Mouse (Mus musculus) liver, adult 2 months (tissue): ENCODE data around the gene Znhit3. TPM values are rescaled to one million over a fixed set of nuclear protein-coding genes. Genes with fewer than 3 reads are reported as not detected.

Experiments used
- DNase-seq: peaks from one replicate; pipeline ENCODE4 v3.0.0-alpha.2; 2011; ENCODE audit warnings: low read depth, low spot score; ENCODE audit errors: extremely low read depth
- H3K27ac ChIP-seq: fragments of 200-500 bp; replicated peaks from 2 replicates; pipeline ENCODE4 v1.5.1; 2012; ENCODE audit warnings: low read depth, mild to moderate bottlenecking, control low read depth, inconsistent platforms, low read length; ENCODE audit not compliant: insufficient read depth
- H3K27me3 ChIP-seq: fragments of 200-500 bp; 2 replicates; pipeline ENCODE4 v1.6.1; 2012; ENCODE audit warnings: mild to moderate bottlenecking, moderate library complexity, low read length, inconsistent platforms; ENCODE audit not compliant: control insufficient read depth, insufficient read depth
- H3K36me3 ChIP-seq: fragments of 200-500 bp; 2 replicates; pipeline ENCODE4 v1.6.1; 2012; ENCODE audit warnings: low read length, inconsistent platforms; ENCODE audit not compliant: control insufficient read depth, insufficient read depth
- H3K4me1 ChIP-seq: fragments of 200-500 bp; 2 replicates; pipeline ENCODE4 v1.6.1; 2011; ENCODE audit warnings: low read length; ENCODE audit not compliant: control insufficient read depth, insufficient read depth
- H3K4me3 ChIP-seq: fragments of 200-500 bp; 2 replicates; pipeline ENCODE4 v1.5.1; 2011; ENCODE audit warnings: low read depth, mild to moderate bottlenecking, control low read depth, low read length, moderate library complexity; ENCODE audit not compliant: insufficient read depth
- H3K79me2 ChIP-seq: fragments of 200-500 bp; 2 replicates; pipeline ENCODE4 v1.6.1; 2012; ENCODE audit warnings: inconsistent platforms, mild to moderate bottlenecking, low read length, moderate library complexity; ENCODE audit not compliant: control insufficient read depth, insufficient read depth
- H3K9ac ChIP-seq: fragments of 200-500 bp; 2 replicates; pipeline ENCODE4 v1.6.1; 2012; ENCODE audit warnings: low read depth, mild to moderate bottlenecking, control low read depth, inconsistent platforms, low read length
- CTCF ChIP-seq: fragments of 200-500 bp; IDR thresholded peaks from 2 replicates; pipeline ENCODE4 v1.5.1; 2011; ENCODE audit warnings: low read depth, low read length, control low read depth
- POLR2A ChIP-seq: fragments of 200-500 bp; IDR thresholded peaks from 2 replicates; pipeline ENCODE4 v1.6.1; 2011; ENCODE audit warnings: low read length, control low read depth; ENCODE audit not compliant: insufficient read depth; ENCODE audit errors: extremely low read depth
- WGBS: fragments of 180-500 bp; shearing (Covaris S2); methylation state at CpG from one replicate; pipeline ENCODE4 v1.1.7; 2018; 5-methylcytosine and 5-hydroxymethylcytosine counted together
- polyA plus RNA-seq: library from polyadenylated mRNA; depleted of rRNA; stranded (reverse); fragments of >200 nt; gene quantifications from 2 replicates; pipeline ENCODE4 v1.2.3, GENCODE M21; 2012
- total RNA-seq: library from RNA; depleted of rRNA; stranded (reverse); fragments of >200 nt; gene quantifications from 2 replicates; pipeline ENCODE4 v1.2.3, GENCODE M21; 2014

The Znhit3 gene
- total and polyA plus RNA-seq, 2 experiments, result 5.4 to 10.0 TPM

DNA sequence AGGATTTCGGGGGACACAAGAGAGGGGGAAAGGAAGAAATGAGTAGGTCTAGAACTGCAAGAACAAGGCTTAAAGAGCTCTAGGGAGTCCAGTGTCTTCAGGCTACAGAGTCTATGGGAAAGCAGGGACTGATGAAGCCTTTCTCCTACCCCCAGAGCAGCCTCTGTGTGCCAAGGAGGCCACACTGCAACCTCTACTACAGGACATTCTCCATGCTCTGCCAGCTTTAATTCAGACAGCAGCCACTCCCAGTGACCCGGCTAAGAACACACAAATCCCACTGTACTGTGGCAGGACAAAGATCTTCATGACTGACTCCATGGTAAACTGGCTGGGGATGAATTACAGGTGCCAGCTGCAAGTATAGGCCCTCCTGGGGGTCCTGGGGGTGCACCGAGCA is 9.1 kb downstream of the Znhit3 start:
- no peaks in the 10 kb centered on the region for H3K4me1 ChIP-seq
- no peaks in the 10 kb centered on the region for H3K27me3 ChIP-seq
- DNase-seq, result no peak
- TF ChIP-seq POLR2A, result no peak
- TF ChIP-seq CTCF, result no peak
- no peak overlapping the region for H3K27ac ChIP-seq
- H3K36me3 ChIP-seq, result peaks cover 32% of the 10 kb centered on the region
- no peak overlapping the region for H3K4me3 ChIP-seq
- whole genome bisulfite sequencing, result 87% methylated on average over 3 of the region's 3 CpGs
- H3K79me2 ChIP-seq, result no peaks in the 10 kb centered on the region
- H3K9ac ChIP-seq, result no peak overlapping the region

DNA sequence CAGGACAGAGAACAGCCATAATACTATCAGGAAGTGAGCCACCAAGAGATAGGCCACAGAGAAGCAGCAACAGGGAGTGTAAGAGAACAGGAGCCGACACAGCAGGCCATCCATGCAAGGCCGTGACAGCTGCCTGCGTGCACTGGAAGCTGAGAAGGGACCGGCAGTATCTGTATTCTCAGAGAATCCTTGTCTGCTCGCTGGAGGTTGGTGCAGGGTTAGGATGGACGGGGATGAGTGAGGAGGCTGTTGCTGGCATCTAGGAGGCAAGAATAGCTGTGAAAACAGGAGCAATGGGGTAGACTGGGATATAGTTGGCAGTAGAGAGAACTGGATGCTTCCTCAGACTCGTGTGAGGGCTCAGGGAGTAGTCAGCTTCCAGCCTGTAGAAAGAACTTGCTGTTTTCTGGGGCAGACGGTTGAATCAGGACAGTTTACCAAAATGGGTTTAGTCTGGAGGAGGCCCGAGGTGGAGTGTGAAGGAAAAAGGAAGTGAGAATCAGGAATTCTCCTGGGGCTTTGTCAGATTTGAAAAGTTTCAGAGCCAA is 11.5 kb downstream of the Znhit3 start:
- Histone ChIP-seq H3K27me3 (no peaks in the 10 kb centered on the region), H3K4me1 (no peaks in the 10 kb centered on the region), H3K79me2 (no peaks in the 10 kb centered on the region), H3K9ac (no peak overlapping the region), H3K4me3 (no peak overlapping the region), H3K36me3 (peaks cover 23% of the 10 kb centered on the region), H3K27ac (no peak overlapping the region)
- 89% methylated on average over 9 of the region's 9 CpGs for WGBS
- DNase-seq, result no peak
- TF ChIP-seq CTCF, result no peak
- TF ChIP-seq POLR2A, result no peak

DNA sequence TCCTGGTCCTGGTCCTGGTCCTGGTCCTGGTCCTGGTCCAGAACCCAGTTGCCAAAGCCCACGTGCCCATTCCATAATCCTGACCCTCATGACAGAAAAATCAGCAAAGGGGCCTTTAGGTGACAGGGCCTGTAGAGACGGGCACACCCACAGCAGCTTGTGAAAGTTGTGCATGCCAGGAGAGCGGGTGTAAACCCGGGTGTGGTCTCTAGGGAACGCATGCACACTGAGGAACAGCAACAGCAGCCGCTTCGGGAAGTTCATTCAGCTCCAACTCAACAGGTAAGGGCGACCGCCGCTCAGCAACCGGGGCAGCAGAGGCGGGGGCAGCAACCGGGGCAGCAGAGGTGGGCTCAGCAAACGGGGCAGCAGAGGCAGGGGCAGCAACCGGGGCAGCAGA is 23.1 kb downstream of the Znhit3 start:
- TF ChIP-seq POLR2A (no peak), CTCF (no peak)
- no peaks in the 10 kb centered on the region for H3K79me2 ChIP-seq
- H3K36me3 ChIP-seq, result peaks cover 6% of the 10 kb centered on the region; the same call in 1 of the 2 replicates
- 94% methylated on average over 15 of the region's 15 CpGs for WGBS
- H3K27ac ChIP-seq, result no peak overlapping the region
- H3K9ac ChIP-seq, result no peak overlapping the region
- no peaks in the 10 kb centered on the region; the same call in 1 of the 2 replicates for H3K4me1 ChIP-seq
- no peak for DNase-seq
- H3K27me3 ChIP-seq, result no peaks in the 10 kb centered on the region
- H3K4me3 ChIP-seq, result no peak overlapping the region

DNA sequence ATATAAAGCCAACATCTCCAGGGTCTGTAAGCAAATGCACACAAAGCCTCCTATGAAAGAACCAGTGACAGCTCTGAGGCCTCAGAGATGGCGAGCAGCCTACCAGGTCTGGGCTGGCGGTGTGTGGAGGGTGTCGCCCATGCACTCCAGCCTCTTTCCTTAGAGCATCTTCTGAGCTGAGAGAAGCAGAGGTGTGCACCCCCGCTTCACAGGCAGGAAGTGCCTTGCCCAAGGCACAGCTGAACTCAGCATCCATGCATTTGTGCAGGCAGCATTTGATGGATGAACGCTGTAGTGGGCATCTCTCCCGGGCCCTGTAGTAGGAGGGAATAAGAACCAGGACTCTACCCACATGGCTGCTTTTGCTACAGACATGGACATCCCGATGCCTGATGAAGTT is 24.5 kb downstream of the Znhit3 start:
- WGBS, result 96% methylated on average over 7 of the region's 7 CpGs
- Histone ChIP-seq H3K9ac (no peak overlapping the region), H3K4me1 (no peaks in the 10 kb centered on the region; the same call in 1 of the 2 replicates), H3K36me3 (peaks cover 6% of the 10 kb centered on the region; the same call in 1 of the 2 replicates), H3K27ac (no peak overlapping the region), H3K27me3 (no peaks in the 10 kb centered on the region), H3K4me3 (no peak overlapping the region), H3K79me2 (no peaks in the 10 kb centered on the region)
- TF ChIP-seq CTCF (no peak), POLR2A (no peak)
- no peak for DNase-seq

DNA sequence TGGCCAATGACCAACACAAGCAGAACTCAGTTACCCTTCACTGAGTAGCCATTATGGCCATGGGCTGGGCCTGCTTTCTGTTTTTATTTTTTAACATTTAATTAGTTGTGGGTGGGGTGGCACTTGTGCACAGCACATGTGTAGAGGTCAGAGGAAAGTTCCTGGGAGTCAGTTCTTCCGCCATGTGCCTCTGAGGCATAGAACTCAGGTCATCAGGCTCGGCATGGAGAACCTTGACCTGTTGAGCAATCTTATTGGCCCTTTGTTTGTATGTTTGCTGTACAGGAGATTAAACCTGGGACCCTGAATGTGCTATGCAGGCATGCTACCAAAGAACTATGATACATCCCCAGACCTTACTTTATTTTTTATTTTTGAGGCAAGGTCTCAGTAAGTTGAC is 26.7 kb downstream of the Znhit3 start:
- WGBS, result 33% methylated on average over 2 of the region's 2 CpGs
- no peak overlapping the region for H3K4me3 ChIP-seq
- no peaks in the 10 kb centered on the region for H3K79me2 ChIP-seq
- peak; percentile 87 for DNase-seq
- peaks cover 6% of the 10 kb centered on the region; the same call in 1 of the 2 replicates for H3K36me3 ChIP-seq
- TF ChIP-seq CTCF (no peak), POLR2A (no peak)
- H3K9ac ChIP-seq, result no peak overlapping the region
- no peaks in the 10 kb centered on the region for H3K27me3 ChIP-seq
- H3K4me1 ChIP-seq, result no peaks in the 10 kb centered on the region; the same call in 1 of the 2 replicates
- peak overlapping the region; percentile 19 for H3K27ac ChIP-seq

DNA sequence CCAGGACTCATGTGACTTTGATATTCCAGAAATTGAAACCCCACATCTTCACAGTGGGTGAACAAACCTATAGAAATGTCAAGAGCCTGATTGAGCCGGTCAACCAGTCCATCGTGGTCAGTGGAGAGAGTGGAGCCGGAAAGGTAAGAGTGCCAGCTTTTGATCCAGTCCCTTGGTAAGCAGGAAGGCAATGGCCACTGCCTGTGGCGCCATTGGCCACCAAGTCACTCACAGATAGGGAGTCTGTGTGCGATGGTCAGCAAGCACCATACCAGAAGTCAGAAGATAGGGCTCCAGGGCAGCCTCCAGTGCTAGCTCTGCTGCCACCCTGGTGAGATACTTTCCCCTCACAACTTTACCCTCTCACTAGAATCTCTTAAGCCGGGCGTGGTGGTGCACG is 28.1 kb downstream of the Znhit3 start:
- TF ChIP-seq POLR2A, result no peak
- no peak for TF ChIP-seq CTCF
- Histone ChIP-seq H3K4me1 (no peaks in the 10 kb centered on the region; the same call in 1 of the 2 replicates), H3K27me3 (no peaks in the 10 kb centered on the region), H3K36me3 (peaks cover 6% of the 10 kb centered on the region; the same call in 1 of the 2 replicates), H3K27ac (no peak overlapping the region), H3K9ac (no peak overlapping the region), H3K79me2 (no peaks in the 10 kb centered on the region), H3K4me3 (no peak overlapping the region)
- DNase-seq, result no peak
- WGBS, result 97% methylated on average over 8 of the region's 8 CpGs
